Mouse (Mus musculus) kidney, postnatal 4 days (tissue): ENCODE results near the gene Cog1.

ENCODE experiments used
- DNase-seq, 2 experiments: peaks; one replicate each; pipeline ENCODE4 v3.0.0; 2021; ENCODE audit warnings: mixed read lengths in 2 of 2

The Cog1 gene

GRCm38 (mm10) chr11:113708629-113709213 lies 59.8 kb downstream of the Cog1 start:
- no peak for DNase-seq

- DNase-seq, result no peak
Measured at GRCm38 (mm10) chr11:113709272-113709671, 60.3 kb downstream of the Cog1 start.

GRCm38 (mm10) chr11:113709731-113710256 lies 60.8 kb downstream of the Cog1 start, which contains the start of gene Cpsf4l:
Cpsf4l (minus strand) TSS chr11:113710017.
- DNase-seq, result peak in 1 of 2 experiments; percentile 51

GRCm38 (mm10) chr11:113710257-113710777 lies 61.3 kb downstream of the Cog1 start:
- DNase-seq, result peak; percentile 38 to 59

- no peak for DNase-seq
Measured at GRCm38 (mm10) chr11:113711061-113711460, 62.1 kb downstream of the Cog1 start.

GRCm38 (mm10) chr11:113715078-113715674 lies 66.2 kb downstream of the Cog1 start:
- DNase-seq, result no peak

GRCm38 (mm10) chr11:113716132-113716531 lies 67.2 kb downstream of the Cog1 start:
- no peak for DNase-seq
